Mouse (Mus musculus) stomach, postnatal 0 days (tissue): ENCODE measurements around the gene Sox6. TPM values are rescaled to one million over a fixed set of nuclear protein-coding genes. Genes with fewer than 3 reads are reported as not detected.
"Not testable (repeated sequence)": the region's sequence is repeated elsewhere in the genome, so short reads cannot be mapped to it uniquely, and the experiment has no call there.

Experiments
- ATAC-seq: fragments of 200-750 bp; cut with Nextera tagmentation; 2 replicates; pipeline ENCODE4 v1.8.0; 2017; ENCODE audit not compliant: low FRiP score, low TSS enrichment
- DNase-seq: peaks from one replicate; pipeline ENCODE4 v3.0.0-alpha.2; 2016; ENCODE audit warnings: low spot score
- H3K27ac ChIP-seq: fragments of 300-500 bp; sonication (generic); replicated peaks from 2 replicates; pipeline ENCODE4 v1.5.1; 2014; ENCODE audit warnings: mild to moderate bottlenecking, control low read depth
- H3K27me3 ChIP-seq: fragments of 300-500 bp; sonication (generic); 2 replicates; pipeline ENCODE4 v1.6.1; 2014; ENCODE audit warnings: low read length; ENCODE audit not compliant: control insufficient read depth, insufficient read depth
- H3K36me3 ChIP-seq: fragments of 300-500 bp; sonication (generic); 2 replicates; pipeline ENCODE4 v1.6.1; 2014; ENCODE audit warnings: low read length, mixed read lengths; ENCODE audit not compliant: control insufficient read depth, insufficient read depth
- H3K4me1 ChIP-seq: fragments of 300-500 bp; sonication (generic); replicated peaks from 2 replicates; pipeline ENCODE4 v1.6.1; 2014; ENCODE audit warnings: antibody characterized with exemption; ENCODE audit not compliant: control insufficient read depth, insufficient read depth
- H3K4me2 ChIP-seq: fragments of 300-500 bp; sonication (generic); replicated peaks from 2 replicates; pipeline ENCODE4 v1.6.1; 2014; ENCODE audit warnings: low read depth, mild to moderate bottlenecking, control low read depth, moderate library complexity
- H3K4me3 ChIP-seq: fragments of 300-500 bp; sonication (generic); 2 replicates; pipeline ENCODE4 v1.5.1; 2014; ENCODE audit warnings: low read depth, low read length, control low read depth
- H3K9ac ChIP-seq: fragments of 300-500 bp; sonication (generic); 2 replicates; pipeline ENCODE4 v1.6.1; 2014; ENCODE audit warnings: mild to moderate bottlenecking, low read length, control low read depth, mixed read lengths
- H3K9me3 ChIP-seq: fragments of 300-500 bp; sonication (generic); 2 replicates; pipeline ENCODE4 v1.6.1; 2016; ENCODE audit warnings: low read length; ENCODE audit not compliant: control insufficient read depth
- CTCF ChIP-seq: IDR thresholded peaks from 2 replicates; pipeline ENCODE4 v1.5.1; 2016; ENCODE audit warnings: antibody characterized with exemption, low read depth, mild to moderate bottlenecking, moderate library complexity
- EP300 ChIP-seq: optimal IDR thresholded peaks from 2 replicates; pipeline ENCODE3; 2016; ENCODE audit warnings: antibody characterized with exemption
- WGBS: fragments of 180-500 bp; shearing (Covaris S2); extraction: QIAGEN DNeasy Blood & Tissue Kit; methylation state at CpG from one replicate; pipeline ENCODE4 v1.1.7; 2014; 5-methylcytosine and 5-hydroxymethylcytosine counted together
- polyA plus RNA-seq: library from polyadenylated mRNA; unstranded; fragments of >200 nt; fragmentation: Nextera tagmentation; extraction: Ambion mirVana; gene quantifications from 2 replicates; pipeline ENCODE4 v1.2.1, GENCODE M21; 2015

The Sox6 gene
- polyA plus RNA-seq, 1 experiment from 2014 or later, result 28.7 TPM

GRCm38 (mm10) chr7:115628766-115629165 lies 409.8 kb downstream of the Sox6 start:
- TF ChIP-seq EP300, result no peak
- H3K9ac ChIP-seq, result no peak overlapping the region
- H3K4me2 ChIP-seq, result no peak overlapping the region
- no peak overlapping the region for H3K4me3 ChIP-seq
- 73% methylated on average over 1 of the region's 1 CpGs for WGBS
- no peak overlapping the region for H3K27ac ChIP-seq
- ATAC-seq, result no peak
- no peaks in the 10 kb centered on the region for H3K27me3 ChIP-seq
- no peaks in the 10 kb centered on the region for H3K9me3 ChIP-seq
- DNase-seq, result no peak
- H3K36me3 ChIP-seq, result no peaks in the 10 kb centered on the region
- peaks cover 6% of the 10 kb centered on the region; the same call in 1 of the 2 replicates for H3K4me1 ChIP-seq

GRCm38 (mm10) chr7:115625956-115626355 lies 412.6 kb downstream of the Sox6 start:
- TF ChIP-seq EP300, result no peak
- no peak for TF ChIP-seq CTCF
- no peak for DNase-seq
- ATAC-seq, result no peak
- no peaks in the 10 kb centered on the region for H3K9me3 ChIP-seq
- no peak overlapping the region for H3K4me3 ChIP-seq
- no peak overlapping the region for H3K9ac ChIP-seq
- H3K4me1 ChIP-seq, result peaks cover 7% of the 10 kb centered on the region; the same call in 1 of the 2 replicates
- no peak overlapping the region for H3K4me2 ChIP-seq
- H3K36me3 ChIP-seq, result no peaks in the 10 kb centered on the region
- no peak overlapping the region for H3K27ac ChIP-seq
- WGBS, result 63% methylated on average over 4 of the region's 4 CpGs
- H3K27me3 ChIP-seq, result no peaks in the 10 kb centered on the region

- DNase-seq, result no peak
- no peaks in the 10 kb centered on the region for H3K9me3 ChIP-seq
- H3K27me3 ChIP-seq, result no peaks in the 10 kb centered on the region
- H3K36me3 ChIP-seq, result no peaks in the 10 kb centered on the region
- H3K9ac ChIP-seq, result no peak overlapping the region
- 13% methylated on average over 8 of the region's 8 CpGs for WGBS
- peak; percentile 40; the same call in 1 of the 2 replicates for ATAC-seq
- H3K4me3 ChIP-seq, result no peak overlapping the region
- H3K27ac ChIP-seq, result no peak overlapping the region
- peaks cover 7% of the 10 kb centered on the region; the same call in 1 of the 2 replicates for H3K4me1 ChIP-seq
- H3K4me2 ChIP-seq, result no peak overlapping the region
- no peak for TF ChIP-seq EP300
Observed at GRCm38 (mm10) chr7:115624907-115625552, 413.6 kb downstream of the Sox6 start.

- ATAC-seq, result no peak
Observed at GRCm38 (mm10) chr7:115624451-115624850, 414.1 kb downstream of the Sox6 start.

GRCm38 (mm10) chr7:115615697-115616237 lies 422.8 kb downstream of the Sox6 start:
- no peak overlapping the region for H3K9ac ChIP-seq
- H3K9me3 ChIP-seq, result no peaks in the 10 kb centered on the region
- H3K4me3 ChIP-seq, result peak overlapping the region; percentile 33
- no peaks in the 10 kb centered on the region for H3K36me3 ChIP-seq
- 9% methylated on average over 10 of the region's 10 CpGs for whole genome bisulfite sequencing
- ATAC-seq (peak; percentile 40; the same call in 1 of the 2 replicates), DNase-seq (no peak)
- no peaks in the 10 kb centered on the region for H3K4me1 ChIP-seq
- TF ChIP-seq CTCF (no peak), EP300 (no peak)
- H3K27me3 ChIP-seq, result no peaks in the 10 kb centered on the region
- peak overlapping the region; percentile 54 for H3K4me2 ChIP-seq
- peak overlapping the region; percentile 53; the same call in 1 of the 2 replicates for H3K27ac ChIP-seq

More at GRCm38 (mm10) chr7:115624451-115624850, 414.1 kb downstream of the Sox6 start:
- Histone ChIP-seq H3K27ac (no peak overlapping the region), H3K36me3 (no peaks in the 10 kb centered on the region), H3K9me3 (no peaks in the 10 kb centered on the region), H3K4me1 (peaks cover 7% of the 10 kb centered on the region; the same call in 1 of the 2 replicates), H3K4me3 (no peak overlapping the region), H3K9ac (no peak overlapping the region), H3K4me2 (no peak overlapping the region), H3K27me3 (no peaks in the 10 kb centered on the region)
- DNase-seq, result no peak
- 70% methylated on average over 5 of the region's 5 CpGs for WGBS
- no peak for TF ChIP-seq EP300
- TF ChIP-seq CTCF, result no peak

GRCm38 (mm10) chr7:115607485-115607884 lies 431.1 kb downstream of the Sox6 start:
- Histone ChIP-seq H3K36me3 (no peaks in the 10 kb centered on the region), H3K4me2 (no peak overlapping the region), H3K9ac (no peak overlapping the region), H3K4me1 (no peaks in the 10 kb centered on the region), H3K9me3 (no peaks in the 10 kb centered on the region), H3K4me3 (no peak overlapping the region), H3K27me3 (no peaks in the 10 kb centered on the region), H3K27ac (no peak overlapping the region)
- TF ChIP-seq CTCF (no peak), EP300 (no peak)
- ATAC-seq (no peak), DNase-seq (no peak)
- WGBS, result 85% methylated on average over 1 of the region's 1 CpGs

- WGBS, result 64% methylated on average over 3 of the region's 3 CpGs
- H3K36me3 ChIP-seq, H3K4me3 ChIP-seq, H3K4me1 ChIP-seq, ATAC-seq, H3K9ac ChIP-seq, H3K27ac ChIP-seq, H3K4me2 ChIP-seq, DNase-seq, H3K9me3 ChIP-seq, H3K27me3 ChIP-seq: not testable (repeated sequence)
Observed at GRCm38 (mm10) chr7:115606125-115606524, 432.5 kb downstream of the Sox6 start.
